Mouse (Mus musculus) kidney, postnatal 36 days (tissue): Measurements from ENCODE around the gene Cldn7.
A peak's percentile ranks its signal among the peaks of the same experiment; 100 is the strongest.
"Not testable (repeated sequence)": the region's sequence is repeated elsewhere in the genome, so short reads cannot be mapped to it uniquely, and the experiment has no call there.

Experiments used
- DNase-seq, 2 experiments: peaks; one replicate each; pipeline ENCODE4 v3.0.0; 2021 to 2022; ENCODE audit warnings: mixed read lengths in 2 of 2

Cldn7 gene

DNA sequence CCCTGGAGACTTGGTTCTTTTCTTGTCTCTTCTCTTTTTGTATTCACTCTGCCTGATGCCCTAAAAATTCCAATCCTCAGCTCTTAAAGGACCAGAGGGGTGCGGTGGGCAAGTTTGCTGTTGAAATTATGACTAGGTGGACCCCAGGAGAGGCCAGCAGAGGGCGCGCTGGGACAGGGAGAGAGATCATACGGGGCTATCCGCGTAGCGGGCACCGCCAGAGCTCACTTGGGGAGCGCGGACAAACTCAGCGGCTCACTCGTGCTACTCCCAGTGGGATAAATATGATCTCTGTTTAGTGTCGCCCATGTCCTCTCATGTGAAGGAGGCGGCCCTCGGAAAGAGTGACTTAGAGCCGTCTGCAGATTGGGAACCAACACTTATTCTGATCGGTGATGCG is 30.4 kb upstream of the Cldn7 start:
- peak; percentile 87 to 98 for DNase-seq

DNA sequence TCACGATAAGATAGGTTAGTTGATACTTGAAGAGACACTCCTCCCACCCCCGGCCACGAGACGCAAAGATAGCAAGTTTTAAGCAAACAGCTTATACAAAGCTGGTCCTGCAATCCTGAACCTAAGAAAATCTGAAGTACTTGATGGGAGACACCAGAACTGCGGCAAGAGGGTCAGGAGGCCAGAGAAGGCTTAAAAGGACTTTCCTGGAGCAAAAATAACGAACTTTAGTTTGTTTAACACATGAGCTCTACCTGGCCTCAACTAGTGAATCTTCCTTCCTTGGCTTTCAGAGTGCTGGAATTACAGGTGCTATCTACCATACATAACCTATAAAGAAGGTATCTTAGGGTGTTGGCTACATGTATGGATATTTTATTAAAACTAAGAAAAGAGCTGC is 29.9 kb upstream of the Cldn7 start:
- DNase-seq: no peak

DNA sequence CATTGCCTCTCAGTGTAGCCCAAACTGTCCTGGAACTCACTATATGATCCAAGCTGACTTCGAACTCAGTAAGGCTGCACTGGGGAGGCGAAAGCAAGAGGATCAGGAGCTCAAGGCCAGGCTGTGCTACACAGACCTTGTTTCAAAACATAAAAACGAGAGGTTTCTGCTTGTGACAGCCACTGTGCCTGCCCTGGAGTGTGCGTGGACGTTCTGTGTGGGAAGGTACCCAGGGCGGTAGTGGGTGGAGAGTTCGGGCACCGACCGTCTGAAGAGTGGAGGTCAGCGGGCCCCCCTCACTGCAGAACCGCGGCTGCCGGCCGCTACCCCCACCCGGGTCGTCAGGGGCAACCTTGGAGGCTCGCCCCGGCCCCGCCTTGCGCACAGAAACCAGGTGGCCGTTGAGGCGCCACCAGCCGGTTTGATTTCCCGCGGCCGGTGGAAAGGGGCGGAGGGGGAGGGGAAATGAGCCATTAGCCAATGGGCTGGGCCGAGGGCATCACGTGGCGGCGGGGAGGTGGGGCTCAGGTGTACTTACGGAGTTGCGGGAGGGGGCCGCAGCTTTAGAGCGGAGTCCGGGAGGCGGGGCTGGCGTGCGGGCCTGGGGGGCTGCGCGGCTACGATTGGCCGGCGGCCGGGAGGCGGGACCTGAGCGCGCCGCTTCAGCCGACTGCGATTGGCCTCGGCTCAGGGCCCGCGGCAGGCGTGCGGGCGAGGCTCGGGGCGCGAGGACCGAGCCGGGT is 29.3 kb upstream of the Cldn7 start, which contains the start of gene Ybx2:
Gene Ybx2 (plus strand): TSS at position 660 of the 743 bp plus-strand sequence.
- DNase-seq: peak; percentile 94 to 95

DNA sequence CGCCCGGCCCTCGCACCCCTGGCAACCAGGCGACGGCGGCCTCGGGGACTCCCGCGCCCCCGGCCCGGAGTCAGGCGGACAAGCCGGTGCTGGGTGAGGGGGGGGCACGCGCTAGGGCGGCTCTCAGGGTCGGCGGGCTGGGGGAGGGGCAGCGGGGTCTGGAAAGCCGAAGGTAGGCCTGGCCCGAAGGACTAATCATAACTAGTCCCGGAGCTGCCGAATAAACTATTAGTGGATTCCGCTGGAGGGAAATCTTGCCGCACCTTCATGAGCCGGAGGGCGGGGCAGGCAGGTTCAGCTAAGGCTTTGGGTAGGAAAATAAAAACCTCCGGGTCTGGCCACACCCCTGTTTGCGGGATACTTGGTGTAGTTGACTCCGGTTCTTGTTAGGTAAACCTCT is 28.4 kb upstream of the Cldn7 start:
- peak in 1 of 2 experiments; percentile 60 for DNase-seq

DNA sequence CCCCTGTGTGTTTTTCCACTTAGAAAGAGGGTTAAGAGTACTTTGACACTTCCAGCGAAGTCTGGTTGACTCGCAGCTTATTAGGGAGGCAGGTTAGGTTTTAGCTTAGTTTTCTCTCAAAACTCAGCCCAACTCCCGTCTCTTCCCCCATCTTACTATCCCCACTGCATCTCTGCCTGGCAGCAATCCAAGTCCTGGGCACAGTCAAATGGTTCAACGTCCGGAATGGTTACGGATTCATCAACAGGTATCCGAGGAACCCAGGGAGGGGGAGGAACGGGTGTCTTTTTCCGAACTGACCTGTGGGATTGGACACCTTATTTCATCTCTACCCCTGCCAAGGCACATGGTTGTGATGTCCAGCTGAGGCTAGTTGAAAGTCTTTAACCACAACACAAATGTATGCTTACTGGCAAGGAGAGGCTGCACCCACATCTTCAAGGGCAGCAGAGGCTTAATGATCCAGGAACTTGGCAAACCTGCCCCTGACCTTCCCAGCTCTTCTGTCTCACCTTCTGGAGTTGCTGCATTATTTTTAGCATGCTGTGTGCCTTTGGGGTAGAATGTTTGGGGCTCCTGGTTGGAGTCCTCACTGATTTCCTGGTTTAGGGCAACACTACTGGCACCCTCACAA is 27.7 kb upstream of the Cldn7 start:
- peak; percentile 60 to 62 for DNase-seq

DNA sequence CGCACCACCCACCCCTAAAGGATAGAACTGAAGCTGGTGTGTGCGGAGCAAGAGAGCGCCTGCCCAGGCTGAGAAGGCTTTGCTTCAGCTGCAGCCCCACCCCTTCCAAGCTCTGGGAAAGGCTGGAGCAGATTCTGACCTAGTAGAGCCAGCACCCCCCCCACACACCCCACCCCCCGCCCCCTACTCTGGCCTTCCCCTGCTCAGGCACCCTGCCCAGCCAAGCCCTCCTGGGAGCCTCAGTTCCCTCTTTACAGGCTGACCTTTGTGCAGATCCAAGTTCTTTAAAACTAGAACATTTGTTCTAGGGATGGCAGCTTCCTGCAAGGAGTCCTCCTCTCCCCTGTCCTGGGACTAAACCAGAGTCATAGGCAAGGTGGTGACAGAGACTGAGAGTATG is 27.2 kb upstream of the Cldn7 start:
- DNase-seq: peak; percentile 46 to 49

DNA sequence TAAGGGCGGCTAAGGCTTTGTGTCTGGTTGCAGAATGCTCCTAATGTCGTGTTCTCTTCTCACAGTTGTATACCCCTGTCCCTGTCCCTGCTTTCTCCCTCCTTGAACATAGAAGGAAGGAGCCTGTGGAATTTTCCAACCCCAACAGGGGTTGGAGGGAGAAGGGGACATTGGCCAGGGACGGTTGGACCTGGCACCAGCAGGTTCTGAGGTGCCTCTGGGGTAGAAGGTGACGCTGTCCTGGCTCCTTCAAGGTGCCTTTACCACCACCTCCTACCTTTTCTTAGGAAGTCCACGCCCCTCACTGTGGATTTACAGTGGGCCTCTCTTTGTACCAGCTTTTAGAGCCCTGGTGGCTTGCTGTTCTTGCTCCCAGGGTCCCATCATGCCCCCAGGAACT is 26.7 kb upstream of the Cldn7 start:
- DNase-seq: no peak

DNA sequence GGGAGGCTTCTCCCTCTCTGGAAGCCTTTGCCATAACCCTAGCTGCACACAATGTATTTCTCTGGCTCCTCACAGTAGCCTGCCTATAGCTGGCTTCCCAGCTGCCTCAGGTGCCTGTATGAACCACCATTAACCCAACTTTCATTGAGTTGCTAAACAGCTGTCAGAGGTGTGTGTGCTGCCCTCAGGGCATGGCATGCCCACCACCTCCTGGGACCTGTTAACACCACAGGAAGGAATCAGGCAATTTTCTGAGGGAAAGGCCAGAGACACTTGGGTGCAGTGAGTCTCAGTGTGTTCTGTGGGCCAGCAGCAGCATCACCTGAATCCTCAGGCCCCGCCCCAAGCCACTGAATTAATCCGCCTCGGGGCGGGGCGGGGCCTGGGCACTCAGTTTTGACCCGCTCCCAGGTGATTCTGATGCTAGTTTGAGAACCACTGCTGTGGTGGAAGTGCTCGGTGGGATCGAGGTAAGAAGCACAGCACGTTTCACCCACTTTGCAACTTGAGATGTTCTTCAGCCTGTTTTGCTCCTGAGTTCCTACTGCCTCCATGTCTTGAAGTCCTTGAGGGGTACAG is 26.1 kb upstream of the Cldn7 start:
- peak in 1 of 2 experiments; percentile 62 for DNase-seq

DNA sequence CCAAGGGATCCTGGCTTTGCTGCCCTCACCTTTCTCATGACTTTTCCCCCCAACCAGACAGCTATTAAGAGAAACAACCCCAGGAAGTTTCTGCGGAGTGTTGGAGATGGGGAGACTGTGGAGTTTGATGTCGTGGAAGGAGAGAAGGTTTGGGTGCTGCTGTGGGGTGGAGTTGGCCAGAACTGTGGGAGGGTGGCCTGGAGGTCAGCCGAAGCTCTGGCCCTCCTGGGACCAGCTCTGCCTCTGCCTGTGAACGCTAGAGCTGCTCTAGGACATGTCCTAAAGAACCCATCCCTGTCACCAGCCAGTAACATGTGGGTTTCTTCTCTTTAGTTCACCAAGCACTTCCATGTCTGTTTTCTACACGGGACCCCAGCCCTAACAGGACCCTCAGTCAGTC is 25.4 kb upstream of the Cldn7 start:
- DNase-seq: no peak

DNA sequence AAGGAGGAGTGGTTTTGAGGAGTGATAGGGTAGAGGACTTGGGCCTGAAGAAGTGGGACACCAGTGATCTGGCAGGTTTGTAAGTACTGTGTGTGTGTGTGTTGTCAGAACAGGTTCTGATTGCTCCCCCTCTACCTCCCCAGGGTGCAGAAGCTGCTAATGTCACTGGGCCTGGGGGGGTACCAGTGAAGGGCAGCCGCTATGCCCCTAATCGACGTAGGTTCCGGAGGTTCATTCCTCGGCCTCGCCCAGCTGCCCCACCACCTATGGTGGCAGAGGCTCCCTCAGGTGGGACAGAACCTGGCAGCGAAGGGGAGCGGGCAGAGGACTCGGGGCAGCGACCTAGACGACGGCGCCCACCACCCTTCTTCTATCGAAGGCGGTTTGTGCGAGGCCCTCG is 24.8 kb upstream of the Cldn7 start:
- no peak for DNase-seq

DNA sequence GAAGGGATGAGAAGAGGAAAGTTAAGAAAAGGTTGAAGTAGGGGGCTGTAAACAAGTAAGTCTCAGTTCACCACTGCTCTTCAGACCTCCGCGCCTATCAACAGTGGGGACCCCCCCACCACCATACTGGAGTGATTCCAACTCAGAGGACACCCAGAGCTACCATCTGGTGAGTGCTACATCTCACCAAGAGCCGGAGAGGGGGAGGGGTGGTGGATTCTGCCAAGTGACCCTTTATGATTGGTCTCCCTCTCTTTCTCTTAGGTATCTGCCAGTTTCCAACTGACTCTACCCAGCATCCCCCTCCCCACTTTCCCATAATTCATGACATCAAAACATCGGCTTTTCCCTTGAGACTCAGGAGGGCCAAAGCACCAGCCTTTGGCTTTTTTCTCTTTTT is 23.6 kb upstream of the Cldn7 start:
- no peak for DNase-seq

DNA sequence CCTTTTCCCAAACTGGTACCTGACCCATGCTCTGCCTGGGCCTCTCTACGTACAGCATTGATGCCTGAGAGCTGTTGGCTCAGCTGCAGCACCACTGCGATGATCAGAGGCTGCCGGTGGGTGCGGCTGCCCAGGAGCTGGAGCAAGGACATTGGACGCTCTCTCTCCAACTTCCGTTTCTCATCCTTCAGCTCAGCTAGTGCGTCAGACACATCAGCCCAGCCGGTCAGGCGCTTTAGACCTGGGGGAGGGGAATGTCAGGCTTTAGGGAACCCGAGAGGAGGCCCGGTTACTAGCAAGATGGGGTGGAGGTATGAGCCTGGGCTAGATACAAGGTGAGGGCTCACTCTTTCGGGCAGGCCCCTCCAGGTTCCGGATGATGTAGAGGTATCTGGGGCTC is 19.4 kb upstream of the Cldn7 start:
- no peak for DNase-seq

DNA sequence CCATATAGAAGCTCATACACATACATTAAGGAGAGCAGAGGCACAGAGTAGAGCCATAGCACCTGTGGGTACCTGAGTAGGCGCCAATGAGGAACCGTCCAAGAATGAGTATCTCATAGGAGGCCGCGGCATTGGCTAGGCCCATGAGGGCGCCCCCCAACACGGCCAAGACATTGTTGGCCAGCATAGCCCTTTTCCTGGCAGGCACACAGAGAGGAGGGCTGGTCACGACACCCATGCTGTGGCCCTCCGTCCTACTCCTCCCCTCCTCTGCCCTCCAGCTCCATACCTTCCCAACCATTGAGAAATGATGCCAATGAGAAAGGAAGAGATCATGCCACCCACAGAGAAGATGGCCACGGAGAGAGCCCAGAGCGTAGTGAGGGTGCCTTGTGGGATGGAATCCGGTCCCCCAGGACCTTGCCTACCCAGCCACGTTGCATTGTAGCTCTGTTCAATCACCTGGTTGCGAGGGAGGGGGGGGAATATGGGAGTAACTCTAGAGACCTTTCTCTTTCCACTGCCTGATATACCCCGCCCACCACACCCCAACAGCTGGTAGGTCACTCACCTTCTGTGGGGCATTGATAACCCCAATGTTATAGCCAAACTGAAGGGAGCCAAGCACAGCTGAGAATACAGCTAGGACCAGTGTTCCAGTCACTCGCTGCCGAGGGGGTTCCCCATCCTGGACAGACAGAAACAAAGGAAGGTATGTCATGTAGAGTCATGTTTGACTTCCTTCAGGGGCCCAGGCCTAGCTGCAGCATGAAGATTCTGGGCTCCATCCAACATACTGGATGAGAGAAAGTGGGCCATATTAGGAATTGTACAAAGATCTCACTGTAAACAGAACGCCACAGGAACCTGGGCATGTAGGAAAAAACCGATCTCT is 18.3 kb upstream of the Cldn7 start:
- DNase-seq: no peak

DNA sequence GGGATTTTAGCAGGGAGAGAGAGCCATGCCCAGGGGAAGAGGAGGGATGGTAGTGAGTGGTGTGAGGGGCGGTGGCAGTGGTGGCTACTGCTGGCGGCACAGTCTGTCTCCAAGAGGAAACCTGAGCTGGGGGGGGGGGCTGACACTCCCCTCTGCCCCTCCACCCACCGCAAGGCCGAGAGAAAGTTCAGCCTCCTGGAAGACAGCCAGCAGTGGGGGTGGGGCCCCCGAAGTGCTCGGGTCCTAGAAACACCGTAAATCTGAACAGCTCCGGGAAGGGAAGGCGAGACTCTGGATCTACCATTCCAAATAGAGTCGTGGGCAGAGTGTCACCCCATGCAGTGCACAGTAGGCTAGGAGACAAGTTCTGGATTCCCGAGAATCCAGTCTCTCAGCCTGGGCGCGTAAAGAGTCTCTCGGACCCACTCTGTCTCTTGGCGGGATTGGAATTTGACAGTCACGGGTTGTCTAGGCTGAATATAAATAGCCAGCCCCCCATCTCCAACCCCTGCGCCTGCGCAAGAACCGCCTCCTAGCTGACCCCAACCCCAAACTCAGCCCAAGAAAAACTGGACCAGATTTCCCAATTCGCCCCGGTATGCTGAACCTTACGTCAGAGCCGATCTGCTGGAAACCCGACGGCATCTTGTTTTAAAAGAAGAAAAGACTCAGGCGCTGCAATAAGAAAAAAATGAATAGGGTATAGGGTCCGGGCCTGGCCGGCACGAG is 17.1 kb upstream of the Cldn7 start:
- peak; percentile 43 to 76 for DNase-seq

DNA sequence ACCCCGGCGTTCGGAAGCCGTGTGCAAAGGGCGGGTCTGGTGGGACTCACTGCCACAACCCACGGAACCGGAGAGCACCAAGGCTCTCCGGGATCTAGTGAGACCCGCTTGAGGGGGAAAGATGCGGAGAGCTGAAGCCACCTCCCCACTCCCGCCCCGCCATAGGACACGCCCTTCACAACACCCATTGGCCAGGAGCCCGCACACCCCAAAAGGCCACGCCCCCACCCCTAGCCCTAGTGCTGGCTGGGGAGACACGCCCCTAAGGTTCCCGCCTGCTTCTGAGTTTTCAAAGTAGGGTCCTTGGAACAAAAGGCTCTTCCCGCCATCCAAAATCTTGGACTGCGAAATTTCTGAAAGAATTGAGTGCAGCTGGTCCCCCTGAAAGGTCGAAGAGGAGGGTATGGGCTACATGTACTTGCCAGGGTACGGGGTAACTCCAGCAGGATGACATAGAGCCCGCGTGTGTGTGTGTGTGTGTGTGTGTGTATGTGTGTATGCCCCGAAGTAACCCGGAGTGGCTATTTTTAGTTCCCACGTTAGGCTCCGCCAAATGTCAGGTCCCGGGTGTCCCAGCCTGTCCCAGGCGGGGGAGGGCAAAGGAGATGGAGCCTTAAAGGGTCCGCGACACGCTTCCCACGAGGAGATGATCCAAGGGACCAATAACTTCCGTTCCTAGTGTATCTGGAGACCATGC is 16.4 kb upstream of the Cldn7 start, which contains the start of gene Slc2a4:
Gene Slc2a4 (minus strand): TSS at position 123 of the 697 bp plus-strand sequence.
- peak; percentile 93 to 95 for DNase-seq

DNA sequence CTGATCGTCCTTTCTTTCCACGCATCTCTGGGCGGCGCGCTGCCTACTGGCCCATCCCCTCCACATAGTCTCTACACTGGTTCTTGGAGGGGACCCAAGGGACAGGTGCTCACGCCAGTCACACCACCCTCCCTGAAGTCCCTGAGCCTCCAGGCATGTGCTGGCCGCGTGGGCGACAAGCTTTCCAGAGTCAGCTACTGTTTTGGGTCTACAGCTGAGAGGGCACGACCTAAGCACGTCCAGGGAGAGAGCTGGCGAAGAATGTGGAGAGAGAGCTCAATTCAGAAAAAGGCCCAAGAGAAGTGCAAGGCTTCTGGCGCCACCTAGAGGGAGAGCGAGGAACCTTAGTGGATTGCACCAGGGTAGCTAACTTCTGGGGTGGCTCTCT is 15.8 kb upstream of the Cldn7 start:
- DNase-seq: peak; percentile 91 to 95

DNA sequence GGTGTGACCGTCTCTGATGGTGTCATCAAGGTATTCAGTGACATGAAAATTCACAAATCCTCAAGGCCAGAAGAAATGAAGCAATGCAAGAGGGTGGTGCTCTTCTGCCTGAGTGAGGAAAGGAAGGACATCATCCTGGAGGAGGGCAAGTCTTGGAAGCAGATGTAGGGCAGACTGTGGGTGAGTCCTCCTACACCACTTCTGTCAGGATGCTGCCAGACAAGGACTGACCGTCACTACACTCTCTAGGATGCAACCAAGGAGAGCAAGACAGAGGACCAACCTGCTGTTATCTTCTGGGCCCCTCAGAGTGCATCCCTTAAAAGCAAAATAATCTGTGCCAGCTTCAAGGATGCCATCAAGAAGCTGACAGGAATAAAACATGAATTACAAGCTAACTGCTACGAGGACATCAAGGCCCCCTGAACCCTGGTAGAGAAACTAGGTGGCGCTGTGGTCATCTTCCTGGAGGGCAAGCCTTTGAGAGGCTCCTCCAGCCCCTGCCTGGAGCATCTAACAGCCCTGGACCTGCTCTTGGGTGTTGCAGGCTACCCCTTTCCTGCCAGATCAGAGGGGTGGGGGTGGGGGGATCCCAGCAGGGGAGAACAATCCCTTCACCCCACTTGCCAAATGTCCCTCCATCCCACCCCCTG is 13.6 kb upstream of the Cldn7 start:
- peak in 1 of 2 experiments; percentile 64 for DNase-seq

DNA sequence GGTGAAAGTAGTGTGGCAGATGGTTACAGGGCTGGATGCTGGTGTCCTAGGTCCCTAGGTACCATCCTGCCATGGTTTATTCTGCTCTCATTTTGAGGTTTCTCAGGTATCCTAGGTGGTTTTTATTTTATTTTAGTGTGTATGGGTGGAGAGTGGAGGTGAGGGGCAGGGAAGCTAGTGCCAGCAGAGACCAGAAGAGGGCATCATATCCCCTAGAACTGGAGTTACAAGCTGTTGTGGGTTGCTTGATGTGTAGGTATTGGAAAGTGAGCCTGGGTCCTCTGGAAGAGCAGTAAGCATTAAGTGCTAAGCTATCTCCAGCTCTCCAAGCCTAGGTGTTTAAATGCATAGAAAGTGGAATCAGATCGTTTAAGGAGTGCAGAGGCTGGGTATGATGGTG is 12.3 kb upstream of the Cldn7 start:
- DNase-seq: no peak

DNA sequence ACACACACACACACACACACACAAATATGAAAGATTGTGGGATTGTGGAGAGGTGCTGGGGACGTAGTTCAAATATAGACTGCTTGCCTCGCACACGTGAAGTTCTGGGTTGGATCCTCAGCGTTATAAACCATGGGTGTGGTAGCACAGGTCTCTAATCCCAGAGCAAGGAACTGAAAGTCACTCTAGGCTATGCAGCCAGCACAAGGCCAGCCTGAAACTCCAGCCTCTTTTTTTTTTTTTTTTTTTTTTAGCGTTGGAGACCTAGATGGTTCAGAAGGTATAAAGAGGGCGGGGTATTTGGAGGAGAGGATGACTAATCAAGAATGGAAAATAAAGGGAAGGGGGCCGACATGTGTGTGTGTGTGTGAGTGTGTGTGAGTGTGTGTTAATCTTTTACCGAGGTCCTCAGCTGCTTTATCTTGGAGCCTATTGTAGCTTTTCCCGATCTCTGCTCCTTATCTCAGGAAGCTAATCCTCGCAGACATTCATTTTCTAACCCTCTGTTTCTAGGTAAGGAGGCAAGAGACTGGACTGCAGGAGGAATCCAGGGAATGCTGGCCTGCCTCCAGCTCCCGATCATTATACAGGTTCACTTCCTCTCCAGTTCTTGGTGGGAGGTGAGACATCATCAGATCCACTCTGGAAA is 11.2 kb upstream of the Cldn7 start:
- DNase-seq: no peak

DNA sequence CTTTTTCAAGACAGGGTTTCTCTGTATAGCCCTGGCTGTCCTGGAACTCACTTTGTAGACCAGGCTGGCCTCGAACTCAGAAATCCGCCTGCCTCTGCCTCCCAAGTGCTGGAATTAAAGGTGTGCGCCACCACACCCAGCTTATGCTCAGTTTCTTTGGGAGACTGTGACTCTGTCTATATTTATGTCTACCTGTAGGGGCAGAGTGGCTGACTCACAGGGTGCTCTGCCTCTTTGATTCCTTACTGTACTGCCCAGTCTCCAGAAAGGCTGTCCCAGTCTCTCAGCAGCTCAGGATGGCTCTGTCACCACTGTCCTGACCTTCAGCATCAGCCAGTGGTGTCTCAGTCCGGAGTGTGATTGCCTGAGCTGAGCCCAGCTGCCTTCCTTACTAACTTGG is 9.0 kb upstream of the Cldn7 start:
- not testable (repeated sequence) for DNase-seq

DNA sequence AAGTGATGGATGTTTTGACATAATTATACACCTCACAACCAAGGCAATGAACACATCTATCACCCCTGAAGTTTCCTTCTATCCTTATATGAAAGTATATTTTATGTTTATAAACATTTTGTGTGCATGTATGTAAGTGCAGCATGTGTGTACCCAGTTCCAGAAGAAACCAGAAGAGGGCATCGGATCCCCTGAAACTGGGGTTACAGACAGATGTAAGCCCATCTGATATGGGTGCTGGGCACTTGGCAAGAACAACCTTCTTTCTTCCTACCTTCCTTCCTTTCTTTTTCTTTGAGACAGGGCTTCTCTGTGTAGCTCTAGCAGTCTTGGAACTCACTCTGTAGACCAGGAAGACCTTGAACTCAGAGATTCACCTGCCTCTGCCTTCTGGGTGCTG is 8.4 kb upstream of the Cldn7 start:
- DNase-seq: peak in 1 of 2 experiments; percentile 32
